Mouse (Mus musculus) frontal cortex, postnatal 36 days (tissue): ENCODE data around the gene Ece2.
"Not testable (repeated sequence)": the region's sequence is repeated elsewhere in the genome, so short reads cannot be mapped to it uniquely, and the experiment has no call there.

Source experiments
- DNase-seq, 2 experiments: peaks; one replicate each; pipeline ENCODE4 v3.0.0; 2022; ENCODE audit warnings: low spot score in 2 of 2

Gene Ece2

GRCm38 (mm10) chr16:20621991-20622685 lies 7.5 kb upstream of the Ece2 start:
- peak; percentile 66 to 74 for DNase-seq

GRCm38 (mm10) chr16:20623211-20623610 lies 6.4 kb upstream of the Ece2 start:
- no peak for DNase-seq

- peak; percentile 50 to 71 for DNase-seq
These were observed 697 bp upstream of the Ece2 start for GRCm38 (mm10) chr16:20628871-20629391.

DNA sequence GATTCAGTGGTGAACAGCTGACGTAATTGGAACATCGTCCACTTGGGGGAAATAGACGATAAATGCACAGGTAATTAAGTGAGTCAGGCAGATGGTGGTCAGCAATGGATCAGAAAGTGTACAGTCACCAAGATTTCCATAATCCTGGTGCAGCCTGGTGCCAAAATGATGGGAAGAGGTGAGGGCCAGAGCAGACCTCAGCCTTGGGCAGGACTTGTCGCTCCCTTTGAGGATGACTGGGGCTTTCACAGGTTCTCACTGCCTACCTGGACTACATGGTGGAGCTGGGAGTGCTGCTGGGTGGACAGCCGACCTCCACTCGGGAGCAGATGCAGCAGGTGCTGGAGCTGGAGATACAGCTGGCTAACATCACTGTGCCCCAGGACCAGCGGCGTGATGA lies 7.8 kb downstream of the Ece2 start:
- no peak for DNase-seq

- DNase-seq: peak; percentile 19 to 35
These were observed 8.7 kb downstream of the Ece2 start for GRCm38 (mm10) chr16:20638367-20638766.

DNA sequence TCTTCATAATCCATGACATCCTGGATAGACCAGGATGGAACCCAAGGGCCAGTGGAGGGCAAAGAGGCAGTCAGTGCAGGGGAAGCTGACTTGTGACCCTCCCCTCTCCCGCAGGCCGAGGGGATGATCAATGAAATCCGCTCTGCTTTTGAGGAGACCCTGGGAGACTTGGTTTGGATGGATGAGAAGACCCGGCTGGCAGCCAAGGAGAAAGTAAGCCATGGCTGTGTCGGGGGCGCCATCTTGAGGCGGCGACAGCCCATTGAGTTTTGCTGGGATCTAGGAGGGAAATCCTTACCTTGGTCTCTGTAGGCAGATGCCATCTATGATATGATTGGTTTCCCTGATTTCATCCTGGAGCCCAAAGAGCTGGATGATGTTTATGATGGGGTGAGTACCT lies 12.5 kb downstream of the Ece2 start:
- DNase-seq: peak; percentile 79 to 83

- DNase-seq: no peak
These were observed 14.3 kb downstream of the Ece2 start for GRCm38 (mm10) chr16:20643911-20644310.

DNA sequence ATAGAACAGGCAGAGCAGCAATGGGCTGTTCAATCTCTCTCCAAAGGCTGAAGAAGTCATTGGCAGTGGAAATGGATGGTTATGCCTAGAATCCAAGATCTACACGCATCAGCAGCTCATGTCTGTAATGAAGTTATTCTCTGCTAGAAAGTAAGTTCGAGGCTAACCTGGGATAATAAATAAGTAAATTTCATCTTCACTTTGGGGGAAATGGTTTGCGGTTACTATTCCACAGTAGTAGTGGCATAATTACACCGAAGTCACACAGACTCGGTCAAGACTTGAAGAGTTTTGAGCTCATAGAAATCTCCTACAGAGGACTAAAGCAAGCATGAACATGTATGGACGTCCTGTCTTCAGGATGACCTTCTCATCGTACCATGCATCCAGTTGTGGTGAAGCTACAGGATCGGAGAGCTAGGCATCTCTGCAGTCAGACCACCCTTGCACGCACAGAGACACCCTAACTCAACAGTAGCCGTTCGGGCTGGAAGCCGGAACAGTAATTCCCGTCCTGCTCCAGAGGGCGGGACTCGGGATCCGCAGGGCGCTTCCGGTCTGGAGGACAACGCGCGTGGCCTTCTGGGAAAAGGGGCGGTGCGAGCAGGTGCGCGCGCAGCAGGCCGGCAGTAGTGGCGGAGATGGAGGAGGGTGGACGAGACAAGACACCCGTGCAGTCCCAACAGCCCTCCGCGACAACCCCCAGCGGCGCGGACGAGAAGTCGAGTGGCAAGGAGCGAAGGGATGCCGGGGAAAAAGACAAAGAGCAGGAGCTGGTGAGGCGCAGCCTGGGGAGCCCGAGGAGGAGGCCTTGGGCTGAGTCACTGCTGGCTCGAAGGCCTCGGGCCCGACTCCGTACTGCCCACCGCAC lies 21.7 kb downstream of the Ece2 start, which contains the start of gene Psmd2:
Psmd2 (plus strand) TSS at position 577 of the 871 bp plus-strand sequence.
- peak; percentile 97 for DNase-seq

GRCm38 (mm10) chr16:20651947-20652310 lies 22.3 kb downstream of the Ece2 start:
- no peak for DNase-seq

- no peak for DNase-seq
These were observed 23.7 kb downstream of the Ece2 start for GRCm38 (mm10) chr16:20653315-20653714.

DNA sequence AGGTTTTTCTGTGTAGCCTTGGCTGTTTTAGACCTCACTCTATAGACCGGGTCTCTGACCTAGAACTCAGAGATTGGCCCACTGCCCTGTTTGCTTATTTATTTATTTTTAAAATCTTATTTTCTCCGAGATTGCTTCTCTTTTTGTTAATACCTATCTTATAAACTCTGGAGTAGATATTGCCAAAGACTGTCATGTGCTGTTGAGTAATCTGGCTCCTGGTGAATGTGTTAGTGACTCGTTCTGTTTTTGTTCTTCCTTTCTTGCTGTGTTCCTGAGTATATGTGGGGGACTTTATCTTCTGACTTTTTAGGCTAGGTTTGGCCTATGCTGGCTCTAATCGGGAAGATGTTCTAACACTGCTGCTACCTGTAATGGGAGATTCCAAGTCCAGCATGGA lies 28.0 kb downstream of the Ece2 start:
- no peak for DNase-seq

GRCm38 (mm10) chr16:20668013-20668412 lies 38.4 kb downstream of the Ece2 start, which contains the start of gene Eif4g1:
Eif4g1 (plus strand) TSS chr16:20668313.
- DNase-seq: not testable (repeated sequence)

- no peak for DNase-seq
These were observed 40.7 kb downstream of the Ece2 start for GRCm38 (mm10) chr16:20670291-20670690.

GRCm38 (mm10) chr16:20671886-20672285 lies 42.3 kb downstream of the Ece2 start:
- DNase-seq: no peak

GRCm38 (mm10) chr16:20672500-20672902 lies 42.9 kb downstream of the Ece2 start:
- peak; percentile 95 to 96 for DNase-seq

DNA sequence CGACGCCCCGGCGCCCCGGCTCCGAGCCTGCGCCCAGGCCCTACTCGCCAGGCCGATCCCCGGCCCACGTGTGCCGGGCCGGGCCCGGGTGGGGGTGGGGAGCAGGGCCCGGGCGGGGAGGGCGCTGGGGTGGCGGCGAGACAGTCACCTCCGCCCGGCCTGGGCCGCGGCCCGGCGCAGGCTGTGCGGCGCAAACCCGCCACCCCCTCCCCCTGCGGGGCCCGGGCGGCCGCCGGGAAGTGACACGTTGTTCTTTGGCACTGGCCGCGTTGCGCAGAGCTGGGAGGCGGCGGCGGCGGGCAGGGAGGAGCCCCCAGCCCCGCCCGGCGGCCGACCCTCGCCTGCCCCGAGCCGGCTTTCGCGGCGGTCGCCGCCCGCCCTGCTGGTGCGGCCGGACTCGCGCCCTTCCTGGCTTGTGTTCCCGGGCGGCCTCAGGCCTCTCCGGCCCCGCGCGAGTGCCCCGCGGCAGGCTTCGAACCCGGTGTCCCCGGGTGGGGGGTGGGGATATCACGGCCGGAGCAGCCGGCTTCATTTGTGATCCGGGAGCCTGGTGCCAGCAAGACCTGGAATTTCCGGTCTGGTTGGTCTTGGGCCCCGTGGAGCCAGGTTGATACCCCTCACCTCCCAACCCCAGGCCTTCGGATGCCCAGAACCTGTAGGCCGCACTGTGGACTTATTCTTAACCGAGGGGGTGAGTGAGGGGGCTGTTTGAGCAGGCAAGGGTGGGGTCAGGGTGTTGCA lies 43.5 kb downstream of the Ece2 start:
- DNase-seq: peak in 1 of 2 experiments; percentile 24

DNA sequence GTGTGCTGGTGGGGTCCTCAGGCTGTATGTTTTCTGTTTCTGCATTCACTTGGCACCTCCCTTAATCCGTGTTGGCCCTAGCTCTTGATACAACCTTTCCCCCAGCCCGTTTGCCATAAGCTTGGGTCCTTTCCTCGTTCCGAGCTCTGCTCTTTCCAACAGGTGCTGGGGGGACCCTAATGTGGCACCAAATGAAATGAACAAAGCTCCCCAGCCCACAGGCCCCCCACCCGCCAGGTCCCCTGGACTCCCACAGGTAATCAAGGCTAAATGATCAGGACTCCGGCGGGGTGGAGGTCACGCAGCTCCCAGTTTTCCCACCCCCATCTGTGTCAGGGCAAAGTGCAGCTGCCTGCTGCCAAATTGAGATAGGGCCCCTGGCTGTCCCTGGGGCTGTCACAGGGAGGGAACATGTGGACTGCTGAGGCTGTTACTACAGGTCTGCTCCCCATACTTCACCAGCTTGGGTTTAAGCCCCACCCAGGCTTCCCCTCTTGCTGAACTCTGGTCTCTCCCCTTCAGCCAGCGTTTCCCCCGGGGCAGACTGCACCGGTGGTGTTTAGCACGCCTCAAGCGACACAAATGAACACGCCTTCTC lies 44.2 kb downstream of the Ece2 start:
- DNase-seq: no peak

DNA sequence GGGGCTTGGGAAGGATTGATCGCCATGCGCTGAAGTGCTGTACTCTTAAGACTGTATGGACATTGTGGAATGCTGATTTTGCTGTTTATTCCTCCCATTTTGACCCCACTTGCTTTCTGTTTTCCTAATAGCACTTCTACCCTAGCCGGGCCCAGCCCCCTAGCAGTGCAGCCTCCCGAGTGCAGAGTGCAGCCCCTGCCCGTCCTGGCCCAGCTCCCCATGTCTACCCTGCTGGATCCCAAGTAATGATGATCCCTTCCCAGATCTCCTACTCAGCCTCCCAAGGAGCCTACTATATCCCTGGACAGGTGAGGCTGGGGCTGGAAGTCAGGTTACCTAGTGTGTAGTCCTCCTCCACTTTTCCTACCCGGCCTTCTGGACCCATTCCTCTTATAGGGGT lies 45.6 kb downstream of the Ece2 start:
- DNase-seq: no peak

DNA sequence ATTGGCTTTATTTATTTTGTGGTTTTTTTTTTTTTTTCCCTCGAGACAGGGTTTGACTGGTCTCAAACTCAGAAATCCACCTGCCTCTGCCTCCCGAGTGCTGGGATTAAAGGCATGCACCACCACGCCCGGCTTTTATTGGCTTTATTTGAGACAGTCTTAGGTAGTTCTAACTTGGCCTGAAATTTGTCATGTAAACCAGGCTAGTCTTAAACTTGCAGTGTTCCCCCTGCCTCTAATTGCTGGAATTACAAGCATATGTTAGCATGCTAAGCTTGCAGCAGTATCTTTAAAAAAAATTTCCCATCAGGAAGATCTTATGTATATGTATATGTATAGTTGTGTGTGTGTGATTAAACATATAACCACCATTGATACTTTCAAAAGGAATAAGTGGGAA lies 47.1 kb downstream of the Ece2 start:
- no peak for DNase-seq

- DNase-seq: no peak
These were observed 47.8 kb downstream of the Ece2 start for GRCm38 (mm10) chr16:20677380-20677779.

GRCm38 (mm10) chr16:20677974-20678675 lies 48.5 kb downstream of the Ece2 start:
- DNase-seq: peak; percentile 76 to 79
